Mouse (Mus musculus) thymus, adult 2 months (tissue): ENCODE measurements around the gene Diaph3.

Experiments used
- CTCF ChIP-seq: fragments of 200-500 bp; IDR thresholded peaks from 2 replicates; pipeline ENCODE4 v1.5.1; 2012; ENCODE audit warnings: mild to moderate bottlenecking, control low read depth, low read length, moderate library complexity, borderline replicate concordance; ENCODE audit not compliant: control insufficient read depth, poor library complexity, insufficient read depth; ENCODE audit errors: extremely low read depth
- POLR2A ChIP-seq: fragments of 200-500 bp; IDR thresholded peaks from 2 replicates; pipeline ENCODE4 v1.6.1; 2012; ENCODE audit warnings: mild to moderate bottlenecking, low read length, control low read depth, moderate library complexity; ENCODE audit not compliant: control insufficient read depth, poor library complexity, insufficient read depth; ENCODE audit errors: extremely low read depth

- TF ChIP-seq CTCF (no peak), POLR2A (no peak)
These were observed 61.3 kb downstream of the Diaph3 start for GRCm38 (mm10) chr14:87079725-87080124.
